9 mouse cellular contexts compared by ENCODE assay signal in genomic region chr2:10372321-10372723, GRCm38 (mm10). TPM values are rescaled to one million over a fixed set of nuclear protein-coding genes. Genes with fewer than 3 reads are reported as not detected.
DNase-seq lines count a peak whose midpoint lies in the region; ATAC-seq lines count a peak whose summit lies in the region.
"Had no signal": no experiment of that assay in that cellular context is flagged by ENCODE, and none has a peak within 500 bp of the region (broad histone marks: within the 10 kb centered on the region; RNA-seq: fewer than 3 reads in every experiment).

No protein-coding gene starts in this region.

- peak overlapping the region; percentile 61 for H3K4me3 ChIP-seq in embryonic facial prominence, embryonic 13.5 days
- H3K4me3 ChIP-seq in liver, embryonic 12.5 days = peak overlapping the region; percentile 61
- H3K4me3 ChIP-seq in stomach, embryonic 16.5 days (replicated peaks; ENCODE audit: low read length) = peak overlapping the region; percentile 59

- no peaks in the 10 kb centered on the region for H3K9me3 ChIP-seq in embryonic facial prominence, embryonic 13.5 days
- no peaks in the 10 kb centered on the region for H3K9me3 ChIP-seq in liver, embryonic 12.5 days (replicated peaks)
- H3K9me3 ChIP-seq in stomach, embryonic 16.5 days (replicated peaks; ENCODE audit: control insufficient read depth, low read length) = no peaks in the 10 kb centered on the region

- peak overlapping the region; percentile 70 for H3K9ac ChIP-seq in embryonic facial prominence, embryonic 13.5 days
- no peak overlapping the region for H3K9ac ChIP-seq in liver, embryonic 12.5 days
- H3K9ac ChIP-seq in stomach, embryonic 16.5 days (ENCODE audit: low read length) = peak overlapping the region; percentile 65

- no peaks in the 10 kb centered on the region for H3K36me3 ChIP-seq in embryonic facial prominence, embryonic 13.5 days
- H3K36me3 ChIP-seq in liver, embryonic 12.5 days = no peaks in the 10 kb centered on the region
- no peaks in the 10 kb centered on the region for H3K36me3 ChIP-seq in stomach, embryonic 16.5 days (ENCODE audit: control insufficient read depth, insufficient read depth, low read length)

- peaks cover 77% of the 10 kb centered on the region for H3K27me3 ChIP-seq in embryonic facial prominence, embryonic 13.5 days
- H3K27me3 ChIP-seq in liver, embryonic 12.5 days (replicated peaks) = peaks cover 86% of the 10 kb centered on the region
- H3K27me3 ChIP-seq in stomach, embryonic 16.5 days (ENCODE audit: control insufficient read depth, insufficient read depth, low read length) = peaks cover 40% of the 10 kb centered on the region

- ATAC-seq in embryonic facial prominence, embryonic 13.5 days (ENCODE audit: insufficient number of reproducible peaks, insufficient read depth, low FRiP score, low TSS enrichment, low read depth) = peak; percentile 74
- ATAC-seq in liver, embryonic 12.5 days = peak; percentile 58
- peak; percentile 67; the same call in 1 of the 2 replicates for ATAC-seq in stomach, embryonic 16.5 days (ENCODE audit: insufficient read depth, low FRiP score)
- ATAC-seq: Patski had no signal

- peaks cover 22% of the 10 kb centered on the region for H3K4me1 ChIP-seq in embryonic facial prominence, embryonic 13.5 days
- H3K4me1 ChIP-seq in liver, embryonic 12.5 days = peaks cover 18% of the 10 kb centered on the region
- H3K4me1 ChIP-seq in stomach, embryonic 16.5 days (ENCODE audit: control insufficient read depth, insufficient read depth, low read length) = 0 out of 2 replicates have a peak, but pooled peaks cover 19% of the 10 kb centered on the region

- under 1% methylated on average over 31 of the region's 31 CpGs for WGBS in embryonic facial prominence, embryonic 13.5 days
- 0% methylated on average over 31 of the region's 31 CpGs for WGBS in liver, embryonic 12.5 days (ENCODE audit: insufficient replicate concordance)
- 0% methylated on average over 31 of the region's 31 CpGs for WGBS in stomach, embryonic 16.5 days

- no peak overlapping the region for H3K27ac ChIP-seq in embryonic facial prominence, embryonic 13.5 days
- no peak overlapping the region for H3K27ac ChIP-seq in liver, embryonic 12.5 days
- no peak overlapping the region for H3K27ac ChIP-seq in stomach, embryonic 16.5 days (ENCODE audit: low read length)

- DNase-seq in 3134 (ENCODE audit: extremely low read depth, insufficient read length, low spot score) = peak; percentile 50
- DNase-seq in adrenal gland, postnatal 14 days = peak; percentile 77
- peak; percentile 15 to 19 for DNase-seq in heart, adult 9 months (ENCODE audit: low spot score in 2 of 2)
- peak; percentile 42 for DNase-seq in kidney, adult 9 months
- DNase-seq in naive thymus-derived CD4-positive, alpha-beta T cell, adult 2 months (ENCODE audit: low read depth) = peak; percentile 81

- H3K4me2 ChIP-seq in embryonic facial prominence, embryonic 13.5 days = peak overlapping the region; percentile 96
- H3K4me2 ChIP-seq in liver, embryonic 12.5 days = peak overlapping the region; percentile 84
- H3K4me2 ChIP-seq in stomach, embryonic 16.5 days (ENCODE audit: low read depth, low read length) = peak overlapping the region; percentile 92

RNA-seq across cellular contexts. Expression of gene Sfmbt2, which starts 2.0 kb away (rescaled TPM):
- total RNA-seq in adrenal gland, postnatal 14 days (2021) = 1.3 and 1.6 TPM in 2 replicates
- polyA plus RNA-seq in embryonic facial prominence, embryonic 13.5 days (2015; fragmentation: Nextera tagmentation; extraction: Ambion mirVana) = 4.1 and 4.8 TPM in 2 replicates
- polyA plus RNA-seq in liver, embryonic 12.5 days (2016; fragmentation: Nextera tagmentation; extraction: Ambion mirVana) = 0.68 and 1.1 TPM in 2 replicates
- 2.0 and 2.2 TPM in 2 replicates for polyA plus RNA-seq in stomach, embryonic 16.5 days (2015; fragmentation: Nextera tagmentation; extraction: Ambion mirVana)

Comparison
In these comparisons a context has a peak if more than half of its experiments do, and no peak if none do; other contexts are left out.
1. DNase-seq: peak in every context shown above with its lines; median percentile 81 in naive thymus-derived CD4-positive, alpha-beta T cell, adult 2 months; 77 in adrenal gland, postnatal 14 days; 50 in 3134; 42 in kidney, adult 9 months; 17 in heart, adult 9 months.